Mouse (Mus musculus) bone marrow macrophage, adult 2 months (primary cell): ENCODE results near the gene Cdkn2d.

Source experiments
- CTCF ChIP-seq: IDR thresholded peaks from 2 replicates; pipeline ENCODE4 v1.5.1; 2012; ENCODE audit warnings: low read depth, mild to moderate bottlenecking, low read length, moderate library complexity
- POLR2A ChIP-seq: IDR thresholded peaks from 2 replicates; pipeline ENCODE4 v1.6.1; 2012; ENCODE audit warnings: mild to moderate bottlenecking, low read depth, low read length, borderline replicate concordance

- TF ChIP-seq CTCF (no peak), POLR2A (no peak)
These were observed 1.1 kb upstream of the Cdkn2d start for GRCm38 (mm10) chr9:21292271-21292670.
